Mouse (Mus musculus): ENCODE data around the gene 1700034J05Rik. TPM values are rescaled to one million over a fixed set of nuclear protein-coding genes. Genes with fewer than 3 reads are reported as not detected.

Gene 1700034J05Rik
- total RNA-seq, 2 experiments from 2014 or later: not detected

DNA sequence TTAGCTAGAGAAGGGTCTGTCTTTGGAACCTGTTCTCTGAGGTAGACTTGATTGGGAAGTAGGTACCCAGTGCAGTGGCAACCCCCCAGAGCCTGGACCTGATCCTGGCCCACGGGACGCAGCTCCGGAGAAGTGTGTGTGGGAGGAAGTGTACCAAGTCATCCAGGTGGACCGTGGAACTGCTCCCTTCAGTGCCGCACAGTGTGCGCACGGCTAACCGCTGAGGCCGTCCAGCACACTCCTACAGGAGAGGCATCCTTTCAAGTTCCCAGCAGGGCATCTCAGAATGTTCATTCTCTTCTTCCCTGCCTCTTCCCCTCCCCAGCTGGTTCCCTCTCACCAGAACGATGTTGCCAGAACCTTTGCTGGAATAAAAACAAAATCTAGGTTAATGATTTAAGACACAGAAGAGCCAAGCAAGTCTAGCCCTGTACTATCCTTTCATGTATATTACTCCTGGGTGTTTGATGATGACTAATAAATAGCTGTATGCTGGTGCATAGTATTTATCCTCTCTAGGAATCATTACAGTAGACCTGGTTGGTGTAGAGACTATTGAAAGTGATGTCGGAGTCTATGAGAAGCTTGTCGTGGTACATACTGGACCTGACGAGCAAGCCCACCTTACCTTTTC, 11.0 kb upstream of the 1700034J05Rik start:
- no peak for DNase-seq (ENCODE audit: low spot score in 2 of 2)

DNA sequence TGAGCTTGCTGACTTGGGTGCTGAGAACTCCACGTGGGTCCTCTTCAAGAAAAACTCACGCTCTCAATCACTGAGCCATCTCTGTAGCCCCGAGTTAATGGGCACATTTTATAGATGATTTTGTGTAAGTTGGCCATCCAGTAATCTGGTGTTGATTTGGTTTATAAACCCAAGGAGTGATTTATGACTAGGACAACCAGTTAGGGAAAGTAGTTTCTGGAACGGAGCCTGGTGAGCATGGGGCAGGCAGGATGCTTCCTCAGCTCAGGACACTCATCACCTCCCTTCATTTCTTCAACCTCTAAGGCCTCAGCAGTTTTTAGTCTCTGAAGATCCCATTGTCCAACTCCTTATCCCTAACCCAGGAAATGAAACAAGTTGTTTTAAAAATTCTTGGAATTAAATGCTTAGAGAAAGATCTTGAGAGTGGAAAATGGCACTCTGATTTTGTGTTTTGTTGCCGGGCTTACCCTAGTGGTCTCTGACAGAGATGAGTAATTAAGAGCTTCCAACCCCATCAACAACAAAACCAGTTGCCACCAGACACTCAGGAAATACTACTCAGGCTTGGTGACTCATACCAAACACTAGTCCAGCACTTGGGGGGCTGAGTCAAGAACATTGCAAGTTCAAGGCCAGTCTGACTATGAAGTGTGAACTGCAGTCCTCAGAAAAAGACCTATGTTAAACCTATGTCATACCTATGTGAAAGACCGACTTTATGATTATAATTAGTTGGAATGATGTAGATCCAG, 9.4 kb upstream of the 1700034J05Rik start:
- DNase-seq (ENCODE audit: low spot score in 2 of 2): no peak

DNA sequence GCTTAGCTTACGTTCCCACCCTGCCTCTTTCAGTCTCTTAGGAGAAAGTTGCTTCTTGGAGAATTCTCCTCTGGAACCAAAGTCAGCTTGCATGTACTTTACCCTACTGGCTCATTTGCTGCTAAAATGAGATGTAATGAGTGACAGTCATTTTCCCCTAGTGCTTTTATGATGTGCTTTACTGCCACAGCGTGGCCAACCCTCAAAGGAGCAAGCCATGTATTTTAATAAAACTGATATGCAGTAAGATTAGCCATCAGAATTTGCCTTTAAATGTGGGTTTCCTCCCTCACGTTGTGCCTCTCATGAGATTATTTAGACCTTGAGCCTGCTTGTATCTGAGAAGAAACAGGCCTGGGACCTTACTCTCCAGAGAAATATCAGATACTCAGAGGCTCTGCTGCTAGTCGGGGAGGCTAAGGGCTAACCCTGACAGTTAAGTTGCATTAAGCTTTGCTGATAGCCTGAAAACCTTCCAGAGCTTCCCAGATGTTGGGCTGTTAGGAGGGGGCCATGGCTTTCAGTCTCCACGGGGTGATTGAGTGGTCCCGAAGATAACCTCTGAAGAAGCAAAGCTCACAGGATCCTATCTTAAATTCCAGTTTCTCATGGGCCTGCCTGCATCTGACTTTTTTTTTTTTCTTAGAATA, 7.7 kb upstream of the 1700034J05Rik start:
- DNase-seq (ENCODE audit: low spot score in 2 of 2): peak in 1 of 2 experiments; percentile 46

DNA sequence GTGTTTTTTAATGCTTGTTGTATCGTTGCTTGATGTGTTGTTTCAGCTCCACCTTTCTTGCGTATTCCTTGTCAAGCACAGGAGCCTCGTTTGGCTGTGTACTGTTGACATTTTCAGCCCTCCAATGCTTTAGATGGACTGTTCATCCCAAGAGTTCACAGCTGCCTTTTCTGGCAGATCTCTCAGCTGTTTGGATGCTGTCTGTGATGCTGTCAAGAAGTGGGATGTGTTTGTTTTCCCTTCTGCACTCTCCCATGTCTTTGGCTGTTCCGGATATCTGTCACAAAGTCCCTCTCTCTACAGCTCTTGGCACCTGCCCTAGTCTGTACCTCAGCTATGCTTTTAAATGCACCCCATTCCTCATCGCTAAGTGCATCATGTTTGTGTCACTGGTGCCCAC, 6.7 kb upstream of the 1700034J05Rik start:
- peak in 1 of 2 experiments; percentile 17 for DNase-seq (ENCODE audit: low spot score in 2 of 2)

DNA sequence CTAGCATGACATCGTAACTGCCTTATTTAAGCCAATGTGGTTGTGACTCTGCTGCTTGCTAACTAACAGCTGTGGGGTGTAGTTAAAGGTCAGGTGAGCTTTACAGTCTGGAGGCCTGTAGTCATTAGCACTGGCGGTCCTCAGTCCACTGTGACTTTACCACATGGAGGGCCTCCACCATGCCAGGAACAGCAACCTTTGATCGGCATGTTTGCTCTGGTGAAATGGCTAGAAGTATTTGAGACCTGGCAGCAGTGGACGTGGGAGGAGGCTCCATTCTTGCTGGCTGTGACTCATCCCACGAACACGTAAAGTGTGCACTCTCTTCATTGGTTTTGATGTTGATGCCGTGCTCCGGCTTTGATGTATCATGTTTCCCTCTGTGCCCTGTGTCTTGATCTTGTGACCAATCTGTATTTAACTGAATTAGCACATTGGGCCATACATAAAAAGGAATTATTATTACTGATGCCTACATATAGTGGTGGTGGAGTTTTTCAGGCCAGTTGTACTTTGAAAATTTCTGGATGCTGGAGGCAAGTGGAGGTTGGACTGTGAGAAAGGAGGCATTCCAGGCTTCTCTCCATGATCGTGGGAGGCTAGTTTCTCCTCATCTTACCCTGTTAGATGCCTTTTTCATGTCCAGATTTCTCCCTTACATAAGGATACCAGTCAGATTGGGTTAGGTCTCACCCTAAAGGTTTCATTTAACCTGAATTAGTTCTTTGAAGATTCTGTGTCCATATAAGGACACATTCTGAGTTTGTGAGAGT, 5.9 kb upstream of the 1700034J05Rik start:
- no peak for DNase-seq (ENCODE audit: low spot score in 2 of 2)

DNA sequence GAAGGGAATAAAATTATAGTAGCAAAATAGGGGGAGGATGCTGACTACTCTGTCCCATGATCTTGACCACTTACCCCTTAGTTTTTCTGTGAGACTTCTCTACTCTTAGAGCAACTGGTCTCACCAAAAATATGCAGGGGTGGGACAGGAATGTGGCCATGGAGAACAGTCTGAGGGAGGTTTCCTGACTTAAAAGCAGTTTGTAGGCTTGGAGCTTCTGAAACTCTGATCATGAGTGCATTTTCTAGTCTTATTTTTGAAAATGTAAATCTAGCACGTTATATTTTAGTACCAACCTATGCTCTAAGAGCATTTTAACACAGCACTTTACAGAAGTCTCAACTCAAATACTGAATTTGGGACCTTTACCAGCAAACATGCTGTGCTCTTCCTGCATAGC, 4.5 kb upstream of the 1700034J05Rik start:
- no peak for DNase-seq (ENCODE audit: low spot score in 2 of 2)

DNA sequence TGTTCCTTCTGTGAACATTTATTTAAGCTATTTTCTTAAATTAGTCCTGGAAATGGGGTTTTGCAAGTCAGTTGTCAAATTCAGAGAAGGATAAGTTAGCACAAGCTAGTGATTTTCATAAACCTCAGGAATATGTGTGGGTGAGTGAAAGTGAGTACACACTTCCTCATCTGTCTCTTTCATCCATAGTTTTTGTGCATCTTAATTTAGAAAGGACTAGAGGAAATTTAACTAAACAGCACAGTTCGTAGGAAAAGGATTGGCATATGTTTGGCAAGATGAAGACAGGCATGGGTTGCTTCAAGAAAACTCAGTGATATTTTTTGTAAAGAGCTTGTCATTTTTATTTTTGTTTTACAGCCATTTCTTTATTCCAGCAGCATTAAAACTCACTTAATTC, 2.7 kb upstream of the 1700034J05Rik start:
- peak in 1 of 2 experiments; percentile 25 for DNase-seq (ENCODE audit: low spot score in 2 of 2)

DNA sequence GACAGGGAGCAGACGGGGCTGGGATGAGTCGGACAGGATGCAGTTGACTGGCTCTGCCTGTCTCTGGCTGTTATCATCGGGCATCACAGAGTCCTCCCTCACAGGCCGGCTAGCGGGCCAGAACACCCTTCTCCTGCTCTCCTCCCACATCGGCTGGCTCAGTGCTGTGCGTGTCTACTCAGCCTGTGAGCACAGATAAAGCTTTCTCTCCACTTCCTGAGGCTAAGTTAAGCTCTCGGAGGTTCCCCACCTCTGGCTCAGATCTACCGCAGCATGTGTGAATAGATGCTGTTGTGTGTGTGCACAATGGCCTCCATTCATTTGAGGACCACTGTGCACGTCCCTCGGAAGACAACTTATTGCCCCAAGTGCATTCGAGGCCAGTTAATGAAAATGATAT, 1.7 kb upstream of the 1700034J05Rik start:
- DNase-seq (ENCODE audit: low spot score in 2 of 2): peak; percentile 15 to 47

DNA sequence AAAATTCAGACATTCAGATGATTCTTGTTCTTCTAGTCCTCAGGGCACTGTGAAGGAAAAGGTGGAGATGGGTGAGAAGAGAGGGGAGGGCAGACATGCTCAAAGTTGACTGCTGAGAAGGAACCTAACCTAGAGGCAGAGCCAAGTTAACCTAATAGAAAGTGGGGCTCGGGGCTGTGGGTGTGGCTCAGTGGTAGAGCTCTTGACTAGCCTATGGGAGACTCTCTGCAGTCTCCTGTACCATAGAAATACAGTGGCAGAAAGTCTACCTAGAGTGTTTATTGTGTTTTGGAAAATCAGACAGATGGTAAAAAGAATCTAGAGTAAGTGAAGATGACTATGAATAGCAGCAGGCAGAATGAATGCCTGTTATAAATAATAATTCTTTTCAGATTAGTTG, 1.3 kb upstream of the 1700034J05Rik start:
- no peak for DNase-seq (ENCODE audit: low spot score in 2 of 2)

DNA sequence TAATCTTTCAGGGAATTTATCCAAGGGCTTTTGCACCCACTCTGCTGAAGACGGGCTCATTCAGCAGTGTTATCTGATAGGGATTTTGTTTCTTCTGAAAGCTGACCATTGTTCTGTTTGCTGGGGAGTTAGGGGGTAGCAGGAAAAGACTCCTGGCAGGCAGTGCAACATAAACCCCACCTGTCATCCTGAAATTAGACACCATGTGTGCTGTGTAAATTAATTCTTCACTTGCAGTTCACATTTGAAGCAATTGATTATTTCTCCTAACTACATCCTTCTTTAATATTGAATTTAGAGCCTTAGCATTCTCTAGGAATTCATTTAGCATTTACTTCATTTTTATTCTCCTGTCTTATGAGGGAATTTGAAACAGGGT, 3.8 kb downstream of the 1700034J05Rik start:
- DNase-seq (ENCODE audit: low spot score in 2 of 2): no peak

DNA sequence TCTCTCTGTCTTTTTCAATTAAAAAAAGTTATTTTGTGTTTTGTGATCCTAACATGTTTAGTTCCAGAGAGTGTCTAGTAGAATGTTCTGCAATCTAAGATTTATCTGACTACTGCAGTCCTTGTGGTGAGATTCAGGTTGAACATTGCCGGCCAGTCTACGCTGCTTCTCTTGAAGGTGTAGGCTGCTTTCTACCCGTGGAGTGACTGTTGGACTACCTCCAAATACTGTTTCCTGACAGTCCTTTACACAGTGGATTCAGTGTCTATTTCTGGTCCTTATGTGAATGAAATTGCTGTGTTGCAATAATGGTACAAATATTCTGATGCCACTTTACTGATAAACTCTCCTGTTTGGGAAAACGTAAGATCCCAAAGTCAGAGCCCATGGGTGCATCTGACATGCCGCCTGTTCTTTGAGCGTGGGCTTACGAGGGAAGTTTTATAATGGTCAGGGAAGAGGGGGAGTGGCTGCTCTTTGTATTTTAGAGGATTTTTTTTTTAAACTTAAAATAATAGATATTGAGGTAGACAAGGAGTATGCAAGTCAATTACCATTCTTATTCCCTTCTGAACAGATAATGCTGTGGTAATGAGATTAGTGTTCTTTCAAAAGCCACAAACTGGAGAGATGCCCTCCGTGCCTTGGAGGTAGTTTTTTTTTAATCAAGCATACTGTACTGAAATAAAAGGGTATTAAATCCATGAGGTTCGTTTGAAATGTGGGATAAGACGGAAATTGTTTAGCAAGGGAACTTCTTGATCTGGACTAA, 4.4 kb downstream of the 1700034J05Rik start:
- DNase-seq (ENCODE audit: low spot score in 2 of 2): no peak

DNA sequence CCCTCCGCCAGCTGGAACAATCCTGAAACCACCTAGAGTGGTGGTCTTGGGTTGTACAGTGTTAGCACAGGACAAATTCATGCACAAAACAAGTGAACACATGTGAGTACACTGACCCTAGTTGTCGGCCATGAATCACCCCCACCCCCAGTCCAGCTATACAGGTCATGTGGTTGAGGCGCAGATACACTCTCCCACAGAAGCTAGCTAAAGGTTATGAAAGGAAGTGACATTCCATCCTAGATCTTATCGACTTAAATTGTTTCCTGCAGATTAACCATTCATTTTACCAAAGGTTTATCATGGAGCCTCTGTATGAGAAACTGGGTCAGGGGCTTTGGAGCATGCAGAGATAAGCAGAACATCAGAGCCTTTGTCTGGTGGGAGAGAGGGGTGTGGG, 7.0 kb downstream of the 1700034J05Rik start:
- no peak for DNase-seq (ENCODE audit: low spot score in 2 of 2)

DNA sequence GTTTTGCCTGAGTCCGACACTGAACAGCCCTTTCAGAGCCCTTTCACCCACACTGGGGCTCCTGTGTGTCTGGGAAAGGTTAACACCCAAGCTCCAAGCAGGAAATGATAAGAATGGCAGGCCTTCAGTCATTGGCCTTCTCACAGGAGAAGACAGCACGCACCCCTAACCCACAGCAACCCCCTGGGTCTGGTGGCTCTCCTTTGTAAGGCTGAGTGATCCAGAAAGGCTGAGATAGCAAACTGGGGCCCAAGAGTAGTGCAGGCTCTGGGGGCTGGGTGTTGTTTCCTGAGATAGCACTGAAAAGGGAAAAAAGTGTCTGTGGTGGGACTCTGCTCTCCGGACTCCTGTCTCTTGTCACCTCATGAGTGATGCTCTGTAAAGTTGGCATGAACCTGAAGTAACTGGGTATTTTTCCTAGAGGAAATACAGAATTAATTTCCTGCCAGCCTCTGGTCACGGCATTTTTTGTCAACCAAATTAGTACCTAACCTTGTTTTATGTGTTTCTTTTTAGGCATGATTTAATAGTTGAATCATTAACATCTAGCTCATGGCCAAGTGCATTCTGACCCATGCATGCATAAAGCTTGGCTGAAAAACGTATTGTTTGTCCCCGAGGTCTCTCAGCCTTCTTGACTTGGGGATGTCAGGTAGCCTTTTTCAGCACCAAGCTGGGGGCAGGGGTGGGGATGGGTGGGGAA, 7.7 kb downstream of the 1700034J05Rik start:
- DNase-seq (ENCODE audit: low spot score in 2 of 2): no peak

DNA sequence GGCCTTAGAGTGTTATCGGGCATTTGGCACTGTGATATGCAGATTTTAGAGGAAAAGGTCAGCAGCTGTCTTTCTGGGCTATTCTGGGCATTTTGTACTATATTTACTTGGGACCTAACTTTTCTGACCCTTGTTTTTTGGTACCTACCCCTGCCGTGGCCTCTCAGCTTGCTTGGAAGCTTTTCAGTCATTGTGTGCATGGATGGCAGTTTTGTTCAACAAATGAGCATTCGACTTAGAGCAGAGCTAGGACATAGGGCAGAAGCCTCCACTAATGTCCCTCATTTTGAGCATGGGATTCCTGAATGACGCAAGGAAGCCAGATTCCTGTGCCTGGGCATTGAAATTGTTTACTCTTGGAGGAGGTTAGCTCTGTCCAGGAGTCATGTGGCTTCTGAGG, 9.4 kb downstream of the 1700034J05Rik start:
- no peak for DNase-seq (ENCODE audit: low spot score in 2 of 2)

DNA sequence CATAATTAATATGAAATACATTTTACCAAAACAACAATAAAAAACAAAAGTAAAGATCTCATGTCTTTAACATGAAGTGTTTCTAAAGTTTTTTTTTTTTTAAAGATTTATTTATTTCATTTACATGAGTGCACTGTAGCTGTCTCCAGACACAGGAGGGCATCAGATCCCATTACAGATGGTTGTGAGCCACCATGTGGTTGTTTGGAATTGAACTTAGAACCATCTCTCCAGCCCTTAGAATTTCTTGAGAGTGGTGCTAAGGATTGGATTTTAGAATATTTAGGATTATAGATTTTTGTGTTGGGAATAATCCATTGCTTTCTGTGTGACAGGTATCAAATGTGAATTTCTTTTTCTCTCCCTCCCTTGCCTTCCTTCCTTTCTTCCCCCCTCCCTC, 10.2 kb downstream of the 1700034J05Rik start:
- no peak for DNase-seq (ENCODE audit: low spot score in 2 of 2)

DNA sequence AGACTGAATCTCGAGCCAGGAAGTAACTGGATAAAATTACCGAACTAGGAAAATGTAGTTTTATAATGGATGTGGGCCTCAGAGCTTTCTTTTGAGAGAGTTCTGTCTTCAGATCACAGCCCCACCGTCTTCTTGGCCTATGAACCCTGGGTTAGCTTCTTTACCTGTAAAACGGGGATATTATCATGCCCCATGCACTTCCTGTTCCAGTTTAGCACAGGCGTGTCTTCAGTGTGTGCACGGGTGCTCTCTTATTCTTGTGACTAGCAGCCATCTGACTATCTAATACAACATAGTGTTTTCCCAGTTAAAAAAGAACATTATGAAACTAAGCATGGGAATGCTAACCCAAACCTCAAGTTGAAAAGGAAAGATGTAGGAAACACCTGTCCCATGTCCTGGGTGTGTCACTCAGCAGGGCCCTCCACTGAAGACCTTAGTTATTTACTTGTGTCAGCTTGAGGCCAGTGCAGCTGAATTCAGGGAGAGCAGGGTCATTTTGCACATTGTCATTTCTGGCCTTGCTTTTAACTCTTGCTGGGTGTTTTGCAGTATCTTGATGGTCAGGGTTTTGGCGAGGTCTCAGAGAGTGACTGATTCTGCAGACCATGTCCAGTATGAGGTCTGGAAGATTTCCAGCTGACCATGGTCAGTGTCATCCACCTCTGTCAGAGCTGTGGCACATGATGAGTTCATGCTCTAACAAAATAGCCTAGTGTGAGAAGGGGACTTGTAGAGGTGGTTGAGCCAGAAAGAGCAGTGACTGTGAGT, 12.5 kb downstream of the 1700034J05Rik start:
- no peak for DNase-seq (ENCODE audit: low spot score in 2 of 2)

DNA sequence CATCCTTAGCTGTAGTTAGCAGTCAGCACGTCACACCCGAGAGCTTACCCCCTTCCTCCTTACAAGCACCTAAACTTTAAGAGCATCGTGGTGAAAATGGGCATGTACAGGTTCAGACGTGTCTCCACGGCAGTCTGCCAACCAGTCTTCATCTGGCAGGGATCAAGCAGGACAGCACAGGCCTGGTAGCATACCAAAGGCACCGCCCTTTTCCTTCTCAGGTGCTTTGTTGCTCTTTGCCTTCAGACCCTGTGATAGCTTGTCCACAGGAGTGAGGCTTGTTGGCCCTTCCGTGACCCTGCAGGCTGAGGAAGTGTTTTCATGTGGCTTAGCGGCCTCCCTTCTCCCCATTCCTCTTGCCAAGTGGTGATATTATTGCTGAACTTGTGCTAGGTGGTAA, 15.2 kb downstream of the 1700034J05Rik start:
- no peak for DNase-seq (ENCODE audit: low spot score in 2 of 2)

DNA sequence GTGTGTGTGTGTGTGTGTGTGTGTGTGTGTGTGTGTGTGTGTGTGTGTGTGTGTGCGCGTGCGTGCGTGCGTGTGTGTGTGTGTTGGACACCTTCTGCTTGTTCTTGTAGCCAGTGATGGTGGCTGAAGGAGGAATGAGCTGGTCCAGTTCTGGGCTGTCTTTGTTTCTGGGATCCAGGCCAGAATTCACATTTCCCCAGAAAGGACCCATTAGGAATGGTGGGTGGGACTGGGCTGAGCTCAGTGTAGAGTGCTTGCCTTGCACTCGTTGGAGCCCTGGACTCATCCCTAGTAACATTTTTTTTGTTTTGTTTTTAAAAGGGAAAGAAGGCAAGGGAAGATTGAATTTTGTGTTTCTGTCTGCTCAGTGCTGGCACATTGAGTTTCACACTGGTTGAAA, 18.3 kb downstream of the 1700034J05Rik start:
- no peak for DNase-seq (ENCODE audit: low spot score in 2 of 2)

DNA sequence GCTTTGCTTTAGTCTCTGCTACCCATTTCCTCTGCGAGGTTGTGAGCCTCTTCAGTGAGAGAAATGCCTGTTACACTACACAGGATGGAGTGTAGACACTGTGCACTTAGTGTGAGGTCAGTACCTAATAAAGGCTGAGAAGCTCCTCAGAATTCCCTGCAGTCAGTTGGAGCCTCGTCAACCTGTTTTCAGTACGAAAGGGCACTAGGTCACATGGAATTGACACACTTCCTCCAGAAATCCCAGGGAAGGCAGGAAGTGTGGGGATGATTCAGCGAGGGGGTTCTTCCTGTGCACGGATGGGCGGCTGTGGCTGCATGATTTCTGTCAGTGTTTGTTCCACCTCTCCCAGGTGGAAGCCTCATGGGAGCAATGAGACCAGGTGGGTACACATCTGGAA, 21.1 kb downstream of the 1700034J05Rik start:
- DNase-seq (ENCODE audit: low spot score in 2 of 2): no peak

DNA sequence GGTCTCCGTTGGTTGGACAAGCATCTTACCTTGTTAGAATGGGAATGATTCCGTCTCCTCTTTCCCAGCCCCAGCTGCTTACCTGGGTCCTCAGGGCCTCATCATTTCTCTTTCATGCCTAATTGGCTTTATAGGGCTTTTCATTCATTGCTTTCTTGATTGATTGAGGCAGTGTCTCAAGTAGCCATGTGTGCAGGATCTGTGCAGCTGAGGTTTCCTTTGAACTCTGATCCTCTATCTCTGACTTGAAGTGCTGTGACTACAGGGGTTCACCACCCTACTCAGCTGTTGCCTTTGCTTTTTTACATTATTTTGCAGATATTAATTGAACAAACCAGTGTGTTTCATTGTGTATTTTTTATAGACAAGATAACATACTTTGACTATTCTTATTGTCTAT, 25.2 kb downstream of the 1700034J05Rik start:
- DNase-seq (ENCODE audit: low spot score in 2 of 2): no peak
